Mouse (Mus musculus) hindbrain, embryonic 10.5 days (tissue): ENCODE measurements around the gene Krt90. TPM values are rescaled to one million over a fixed set of nuclear protein-coding genes. Genes with fewer than 3 reads are reported as not detected.

Experiments
- DNase-seq: peaks from one replicate; pipeline ENCODE4 v3.0.0-alpha.2; 2017; ENCODE audit warnings: low spot score
- H3K27ac ChIP-seq: fragments of 300-500 bp; sonication (generic); 2 replicates; pipeline ENCODE4 v1.5.1; 2016; ENCODE audit warnings: mild to moderate bottlenecking, moderate library complexity
- H3K27me3 ChIP-seq: fragments of 300-500 bp; sonication (generic); 2 replicates; pipeline ENCODE4 v1.6.1; 2016; ENCODE audit warnings: mild to moderate bottlenecking; ENCODE audit not compliant: poor library complexity, insufficient read depth, severe bottlenecking
- H3K36me3 ChIP-seq: fragments of 300-500 bp; sonication (generic); 2 replicates; pipeline ENCODE4 v1.6.1; 2016; ENCODE audit warnings: mild to moderate bottlenecking, moderate library complexity
- H3K4me1 ChIP-seq: fragments of 300-500 bp; sonication (generic); replicated peaks from 2 replicates; pipeline ENCODE4 v1.6.1; 2016; ENCODE audit warnings: mild to moderate bottlenecking
- H3K4me3 ChIP-seq: fragments of 300-500 bp; sonication (generic); 2 replicates; pipeline ENCODE4 v1.5.1; 2016; ENCODE audit warnings: mild to moderate bottlenecking, moderate library complexity
- H3K9me3 ChIP-seq: fragments of 300-500 bp; sonication (generic); 2 replicates; pipeline ENCODE4 v1.6.1; 2016; ENCODE audit warnings: mild to moderate bottlenecking, moderate library complexity
- WGBS: fragments of 180-500 bp; shearing (Covaris S2); methylation state at CpG from one replicate; pipeline ENCODE4 v1.1.7; 2016; 5-methylcytosine and 5-hydroxymethylcytosine counted together
- polyA plus RNA-seq: library from polyadenylated mRNA; unstranded; fragments of >200 nt; fragmentation: Nextera tagmentation; extraction: Ambion mirVana; gene quantifications from 2 replicates; pipeline ENCODE4 v1.2.1, GENCODE M21; 2016

Krt90 gene
- 0.22 and 0.30 TPM in 2 replicates for polyA plus RNA-seq

DNA sequence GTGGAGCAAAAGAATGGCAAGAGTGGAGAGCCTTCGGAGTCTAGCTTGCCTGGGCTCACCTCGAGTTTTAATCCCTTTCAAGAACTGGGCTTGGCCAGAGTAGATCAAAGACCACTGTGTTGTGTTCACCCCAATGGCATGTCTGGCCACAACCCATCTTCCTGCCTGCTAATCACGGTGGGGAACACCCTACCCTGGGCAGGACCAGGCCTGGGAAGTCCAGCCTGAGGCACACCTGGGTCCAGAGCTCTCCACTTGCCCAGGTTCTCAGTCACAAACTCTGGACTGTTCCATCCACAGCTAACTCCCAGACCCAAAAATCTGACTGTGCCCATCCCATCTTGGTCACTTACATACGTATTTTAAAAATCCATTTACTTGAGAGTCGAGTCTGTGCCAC is at the start of gene Krt90:
TSS of gene Krt90 (minus strand) at position 101 of the 400 bp plus-strand sequence.
- 74% methylated on average over 5 of the region's 5 CpGs for WGBS
- no peak for DNase-seq
- peaks cover 20% of the 10 kb centered on the region for H3K27me3 ChIP-seq
- no peaks in the 10 kb centered on the region for H3K36me3 ChIP-seq
- no peak within 1 kb of the TSS for H3K4me3 ChIP-seq
- no peaks in the 10 kb centered on the region for H3K9me3 ChIP-seq
- no peak within 1 kb of the TSS for H3K27ac ChIP-seq
- H3K4me1 ChIP-seq: peaks cover 19% of the 10 kb centered on the region

- Histone ChIP-seq H3K27me3 (no peaks in the 10 kb centered on the region), H3K27ac (no peak overlapping the region), H3K36me3 (no peaks in the 10 kb centered on the region), H3K9me3 (0 out of 2 replicates have a peak, but pooled peaks cover 3% of the 10 kb centered on the region), H3K4me1 (no peaks in the 10 kb centered on the region), H3K4me3 (no peak overlapping the region)
- WGBS: 63% methylated on average over 6 of the region's 6 CpGs
- no peak for DNase-seq
Measured at GRCm38 (mm10) chr15:101599123-101599522, 36.4 kb upstream of the Krt90 start.

DNA sequence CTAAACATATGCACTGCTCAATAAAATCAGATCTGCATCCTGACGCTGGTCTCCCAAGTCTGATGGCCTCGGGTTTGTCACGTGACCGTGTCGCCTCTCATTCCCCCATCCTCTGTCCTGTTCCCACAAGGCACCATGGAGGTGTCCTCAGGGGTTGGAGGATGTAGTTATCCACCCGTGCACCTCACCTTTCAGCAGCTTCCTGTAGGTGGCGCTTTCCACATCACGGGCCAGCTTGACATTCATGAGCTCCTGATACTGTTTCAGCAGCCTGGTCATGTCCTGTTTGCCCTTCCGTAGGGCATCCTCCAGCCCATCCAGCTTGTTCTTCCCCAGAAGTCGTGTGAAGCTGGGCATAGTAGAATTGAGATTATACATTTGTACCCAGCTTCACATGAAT is 25.5 kb upstream of the Krt90 start:
- Histone ChIP-seq H3K27me3 (no peaks in the 10 kb centered on the region), H3K4me1 (no peaks in the 10 kb centered on the region), H3K36me3 (no peaks in the 10 kb centered on the region), H3K9me3 (no peaks in the 10 kb centered on the region), H3K4me3 (no peak overlapping the region), H3K27ac (no peak overlapping the region)
- DNase-seq: no peak
- WGBS: 76% methylated on average over 10 of the region's 10 CpGs

DNA sequence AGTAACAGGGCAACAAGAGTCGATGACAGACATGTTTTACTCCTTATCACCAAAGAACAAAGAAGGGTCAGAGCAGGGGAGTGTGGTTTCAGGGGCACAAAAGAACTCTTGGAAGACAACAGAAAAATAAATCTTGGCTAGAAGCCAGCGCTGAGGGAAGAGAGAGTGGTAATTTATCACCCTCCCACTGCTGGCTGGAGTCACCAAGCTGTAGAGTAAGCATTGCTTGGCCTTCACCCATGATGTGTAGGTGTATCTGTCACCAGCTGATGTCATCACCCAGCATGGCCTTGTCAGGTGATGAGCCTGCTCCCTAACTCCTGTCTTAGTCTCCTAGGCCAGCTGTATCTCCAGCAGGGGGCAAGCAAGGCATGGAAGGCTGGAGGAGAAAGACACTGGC is 21.7 kb upstream of the Krt90 start:
- Histone ChIP-seq H3K4me3 (no peak overlapping the region), H3K27ac (no peak overlapping the region), H3K4me1 (no peaks in the 10 kb centered on the region), H3K36me3 (no peaks in the 10 kb centered on the region), H3K9me3 (no peaks in the 10 kb centered on the region), H3K27me3 (no peaks in the 10 kb centered on the region)
- DNase-seq: no peak
- WGBS: 59% methylated on average over 2 of the region's 2 CpGs

DNA sequence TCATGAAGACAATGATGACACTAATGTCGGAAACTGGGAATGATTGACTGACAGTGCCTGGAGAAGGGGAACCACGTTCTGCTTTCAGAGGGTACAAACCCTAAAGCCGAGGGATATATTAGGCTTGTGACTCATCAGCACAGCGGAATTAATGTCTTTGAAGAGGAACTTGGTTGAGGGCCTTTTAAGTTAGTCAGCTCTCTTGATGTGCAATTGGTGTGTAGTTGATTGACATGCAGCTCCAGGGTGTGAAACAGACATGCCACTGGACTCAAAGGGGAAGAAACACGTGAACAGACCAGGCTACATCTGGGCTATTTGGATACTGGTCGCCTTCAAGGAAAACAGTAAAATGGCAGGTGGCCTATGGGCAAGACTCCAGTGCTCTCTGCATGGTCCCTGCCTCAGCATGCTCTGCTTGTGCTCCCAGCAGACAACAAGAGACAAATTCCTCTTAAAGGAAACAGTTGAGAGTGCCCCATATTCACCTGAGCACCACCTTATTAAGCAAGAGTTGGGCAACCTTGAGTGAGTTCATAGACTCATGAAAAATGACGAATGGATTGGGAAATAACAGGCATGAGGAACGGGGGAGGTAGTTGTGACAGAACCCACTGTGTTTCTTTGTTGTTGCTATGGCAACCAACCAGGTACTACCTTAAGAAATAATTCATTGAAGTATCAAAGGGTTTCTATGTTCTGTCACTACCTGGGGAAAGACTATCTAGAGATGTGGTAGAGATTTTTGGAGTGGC is 20.6 kb upstream of the Krt90 start:
- H3K4me3 ChIP-seq: no peak overlapping the region
- H3K27me3 ChIP-seq: no peaks in the 10 kb centered on the region
- H3K27ac ChIP-seq: no peak overlapping the region
- no peaks in the 10 kb centered on the region for H3K36me3 ChIP-seq
- DNase-seq: no peak
- H3K9me3 ChIP-seq: no peaks in the 10 kb centered on the region
- 78% methylated on average over 8 of the region's 8 CpGs for WGBS
- H3K4me1 ChIP-seq: no peaks in the 10 kb centered on the region

DNA sequence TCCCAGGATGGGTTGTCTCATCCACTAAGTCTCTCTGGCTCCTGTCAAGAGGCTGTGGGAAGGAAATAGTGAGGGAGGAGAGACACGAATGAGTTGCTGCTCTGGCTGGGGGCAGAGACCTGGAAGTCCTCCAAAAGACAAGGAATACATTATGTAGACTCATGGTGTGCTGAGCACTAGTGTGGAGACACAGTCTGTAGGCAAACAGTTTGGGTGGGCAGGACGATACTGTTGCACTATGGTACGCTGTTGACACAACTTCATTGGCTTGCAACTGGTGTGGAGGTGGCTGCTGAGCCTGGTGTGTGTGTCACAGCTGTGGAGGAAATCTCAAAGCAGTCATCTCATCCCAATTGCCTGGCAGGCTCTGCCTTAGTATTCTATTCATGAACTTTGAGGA is 19.0 kb upstream of the Krt90 start:
- no peaks in the 10 kb centered on the region for H3K9me3 ChIP-seq
- H3K27ac ChIP-seq: no peak overlapping the region
- WGBS: 92% methylated on average over 3 of the region's 3 CpGs
- no peaks in the 10 kb centered on the region for H3K4me1 ChIP-seq
- no peaks in the 10 kb centered on the region for H3K36me3 ChIP-seq
- no peaks in the 10 kb centered on the region for H3K27me3 ChIP-seq
- DNase-seq: no peak
- H3K4me3 ChIP-seq: no peak overlapping the region

DNA sequence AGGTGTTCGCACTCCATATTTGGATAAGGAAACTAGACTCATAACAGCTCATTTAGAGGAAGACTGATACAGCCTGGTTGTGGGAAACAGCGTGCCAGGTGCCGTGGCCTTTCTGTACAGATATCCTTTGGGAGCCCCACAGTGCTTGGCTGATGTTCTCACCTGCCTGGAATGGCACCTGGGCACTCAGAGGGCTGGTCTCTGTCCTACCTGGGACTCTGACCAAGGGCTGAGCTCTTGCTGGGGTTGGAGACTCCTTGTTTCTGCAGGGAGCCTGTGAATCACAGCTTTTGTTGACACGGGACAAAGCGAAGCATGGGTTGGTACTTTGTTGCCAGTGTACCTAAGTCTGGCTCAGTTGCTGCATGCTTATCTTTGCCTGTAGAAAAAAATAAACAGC is 12.8 kb upstream of the Krt90 start:
- Histone ChIP-seq H3K9me3 (no peaks in the 10 kb centered on the region), H3K4me1 (0 out of 2 replicates have a peak, but pooled peaks cover 6% of the 10 kb centered on the region), H3K4me3 (no peak overlapping the region), H3K27ac (no peak overlapping the region), H3K36me3 (no peaks in the 10 kb centered on the region), H3K27me3 (no peaks in the 10 kb centered on the region)
- WGBS: 87% methylated on average over 5 of the region's 5 CpGs
- DNase-seq: no peak

- Histone ChIP-seq H3K4me1 (0 out of 2 replicates have a peak, but pooled peaks cover 6% of the 10 kb centered on the region), H3K27me3 (no peaks in the 10 kb centered on the region), H3K9me3 (no peaks in the 10 kb centered on the region), H3K36me3 (no peaks in the 10 kb centered on the region), H3K4me3 (no peak within 1 kb of the TSS), H3K27ac (no peak within 1 kb of the TSS)
- DNase-seq: no peak
- 77% methylated on average over 15 of the region's 15 CpGs for WGBS
Measured at GRCm38 (mm10) chr15:101573796-101574345, 11.1 kb upstream of the Krt90 start, which contains the start of gene Krt75. Krt75 (minus strand) TSS chr15:101573904.

DNA sequence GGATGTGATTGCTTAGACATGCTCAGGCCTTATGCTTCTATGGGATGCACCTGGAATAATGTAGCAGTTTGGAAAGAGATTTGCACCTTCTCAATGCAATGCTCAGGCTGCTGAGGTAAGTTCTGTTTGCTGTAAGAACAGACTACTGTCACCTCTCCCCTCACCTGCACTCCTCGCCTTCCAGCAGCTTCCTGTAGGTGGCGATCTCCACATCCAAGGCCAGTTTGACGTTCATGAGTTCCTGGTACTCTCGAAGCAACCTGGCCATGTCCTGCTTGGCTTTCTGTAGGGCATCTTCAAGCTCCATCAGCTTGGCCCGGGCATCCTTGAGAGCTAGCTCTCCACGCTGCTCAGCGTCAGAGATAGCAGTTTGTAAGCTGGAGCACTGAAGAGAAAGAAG is 5.0 kb upstream of the Krt90 start:
- Histone ChIP-seq H3K36me3 (no peaks in the 10 kb centered on the region), H3K9me3 (no peaks in the 10 kb centered on the region), H3K4me3 (no peak overlapping the region), H3K27ac (no peak overlapping the region), H3K4me1 (no peaks in the 10 kb centered on the region), H3K27me3 (no peaks in the 10 kb centered on the region)
- 46% methylated on average over 7 of the region's 7 CpGs for WGBS
- DNase-seq: no peak

- no peak overlapping the region for H3K27ac ChIP-seq
- 7% methylated on average over 7 of the region's 7 CpGs for WGBS
Measured at GRCm38 (mm10) chr15:101558034-101558646, 4.6 kb downstream of the Krt90 start.

GRCm38 (mm10) chr15:101553169-101553568 is 9.6 kb downstream of the Krt90 start:
- H3K9me3 ChIP-seq: no peaks in the 10 kb centered on the region
- H3K4me3 ChIP-seq: peak overlapping the region; percentile 12
- WGBS: 0% methylated on average over 11 of the region's 11 CpGs
- H3K4me1 ChIP-seq: peaks cover 33% of the 10 kb centered on the region
- H3K36me3 ChIP-seq: no peaks in the 10 kb centered on the region
- peaks cover 67% of the 10 kb centered on the region for H3K27me3 ChIP-seq
- 0 out of 2 replicates have a peak overlapping the region, but pooled peaks have one; percentile 0 for H3K27ac ChIP-seq
- DNase-seq: peak; percentile 65

More at GRCm38 (mm10) chr15:101558034-101558646, 4.6 kb downstream of the Krt90 start:
- peak; percentile 70 for DNase-seq
- Histone ChIP-seq H3K27me3 (peaks cover 54% of the 10 kb centered on the region), H3K9me3 (no peaks in the 10 kb centered on the region), H3K4me3 (no peak overlapping the region), H3K4me1 (peaks cover 38% of the 10 kb centered on the region), H3K36me3 (no peaks in the 10 kb centered on the region)

- no peak overlapping the region for H3K4me3 ChIP-seq
- H3K27me3 ChIP-seq: peaks cover 67% of the 10 kb centered on the region
- no peak overlapping the region for H3K27ac ChIP-seq
- no peaks in the 10 kb centered on the region for H3K36me3 ChIP-seq
- WGBS: 91% methylated on average over 8 of the region's 8 CpGs
- DNase-seq: no peak
- H3K9me3 ChIP-seq: no peaks in the 10 kb centered on the region
- peaks cover 23% of the 10 kb centered on the region for H3K4me1 ChIP-seq
Measured at GRCm38 (mm10) chr15:101552188-101552587, 10.6 kb downstream of the Krt90 start.

- WGBS: 86% methylated on average over 7 of the region's 7 CpGs
- Histone ChIP-seq H3K36me3 (no peaks in the 10 kb centered on the region), H3K9me3 (no peaks in the 10 kb centered on the region), H3K27ac (no peak within 1 kb of the TSS), H3K27me3 (peaks cover 52% of the 10 kb centered on the region), H3K4me1 (peaks cover 21% of the 10 kb centered on the region), H3K4me3 (no peak within 1 kb of the TSS)
- no peak for DNase-seq
Measured at GRCm38 (mm10) chr15:101550567-101550966, 12.2 kb downstream of the Krt90 start, which contains the start of gene Krt82. Krt82 (minus strand) TSS chr15:101550667.
